ENCODE assay signal across 20 mouse cellular contexts in genomic region chr2:119584282-119584681, GRCm38 (mm10). TPM values are rescaled to one million over a fixed set of nuclear protein-coding genes. Genes with fewer than 3 reads are reported as not detected.
A peak's percentile ranks its signal among the peaks of the same experiment; 100 is the strongest.
DNase-seq lines count a peak whose midpoint lies in the region; ATAC-seq lines count a peak whose summit lies in the region.
"Had no signal": no experiment of that assay in that cellular context is flagged by ENCODE, and none has a peak within 500 bp of the region (broad histone marks: within the 10 kb centered on the region; RNA-seq: fewer than 3 reads in every experiment).

No protein-coding gene starts in this region.

- peak; percentile 12; the same call in 1 of the 2 replicates for ATAC-seq in megakaryocyte, adult 5-6 weeks (ENCODE audit: poor library complexity, severe bottlenecking)
- ATAC-seq: activated CD4-positive, CD25-positive, alpha-beta regulatory T cell, adult 4 months; CD4-positive, CD25-positive, alpha-beta regulatory T cell, adult 4 months; forebrain, embryonic 14.5 days; forebrain, embryonic 16.5 days; Patski had no signal

- peak; percentile 71 for DNase-seq in heart, adult 11 months
- DNase-seq in heart, adult 8-10 months (ENCODE audit: low spot score): no peak
- no peak for DNase-seq in urinary bladder, adult 18-20 months (ENCODE audit: low spot score in 2 of 2)
- DNase-seq in cerebellum, adult 18-20 months: no peak
- DNase-seq: adrenal gland, adult 8-10 months; adrenal gland, postnatal 14 days; adrenal gland, postnatal 36 days; B cell, adult 2 months; cerebellum, adult 11-12 months; cerebellum, adult 8-10 months; cerebellum, adult 9-11 months; cerebellum, postnatal 14 days; cerebellum, postnatal 36 days; embryo, embryonic 11 days had no signal

RNA-seq across cellular contexts. Expression of gene Nusap1, which starts 33.8 kb away (rescaled TPM):
- 1 to 10 TPM in 1 of 4 experiments, under 1 TPM in 3; 0.28 to 1.7 (median 0.37) TPM for total RNA-seq in heart, adult 8-10 months (2022)
- total RNA-seq in megakaryocyte, adult 5-6 weeks (2015): 144 and 159 TPM in 2 replicates
- 156 and 168 TPM in 2 replicates for total RNA-seq in megakaryocyte, adult 5-6 weeks (2017)

RNA-seq across cellular contexts. Expression of gene Oip5, which starts 34.0 kb away (rescaled TPM):
- total RNA-seq in heart, adult 8-10 months (2022): 1 to 10 TPM in 1 of 4 experiments, under 1 TPM in 3; 0.34 to 1.2 (median 0.58) TPM
- 17.7 and 20.5 TPM in 2 replicates for total RNA-seq in megakaryocyte, adult 5-6 weeks (2015)
- 15.3 and 17.2 TPM in 2 replicates for total RNA-seq in megakaryocyte, adult 5-6 weeks (2017)

RNA-seq across cellular contexts. Expression of gene Chp1, which starts 36.8 kb away (rescaled TPM):
- 10 to 100 TPM; 84.3 to 96.9 (median 85.1) TPM for total RNA-seq in heart, adult 8-10 months (2022)
- 90.6 and 99.8 TPM in 2 replicates for total RNA-seq in megakaryocyte, adult 5-6 weeks (2015)
- total RNA-seq in megakaryocyte, adult 5-6 weeks (2017): 94.3 and 133 TPM in 2 replicates

RNA-seq across cellular contexts. Expression of gene Exd1, which starts 36.9 kb away (rescaled TPM):
- total RNA-seq in heart, adult 8-10 months (2022): 1 to 10 TPM in 1 of 4 experiments, under 1 TPM in 3; 0.13 to 1.4 (median 0.55) TPM
- total RNA-seq in megakaryocyte, adult 5-6 weeks (2015): 0.48 TPM in 1 of 2 replicates, not detected in the other
- 0.04 TPM in 1 of 2 replicates, not detected in the other for total RNA-seq in megakaryocyte, adult 5-6 weeks (2017)

Comparison
In these comparisons a context has a peak if more than half of its experiments do, and no peak if none do; other contexts are left out.
1. RNA of gene Nusap1, which starts 33.8 kb away (total RNA-seq): 144 to 168 TPM in megakaryocyte, adult 5-6 weeks; 0.28 to 1.7 TPM in heart, adult 8-10 months; every median in the first group is over 10 times any median in the second.
2. RNA of gene Oip5, which starts 34.0 kb away (total RNA-seq): 15.3 to 20.5 TPM in megakaryocyte, adult 5-6 weeks; 0.34 to 1.2 TPM in heart, adult 8-10 months; every median in the first group is over 4 times any median in the second.